Mouse (Mus musculus): ENCODE measurements around the gene Xylt2. TPM values are rescaled to one million over a fixed set of nuclear protein-coding genes. Genes with fewer than 3 reads are reported as not detected.

Gene Xylt2
- polyA plus RNA-seq (2015; fragmentation: Nextera tagmentation; extraction: Ambion mirVana): 8.2 and 8.7 TPM in 2 replicates

GRCm38 (mm10) chr11:94676754-94677606, at the start of gene Xylt2:
Xylt2 (minus strand) TSS chr11:94677515.
- H3K36me3 ChIP-seq (ENCODE audit: poor library complexity, severe bottlenecking): 0 out of 2 replicates have a peak, but pooled peaks cover 4% of the 10 kb centered on the region

GRCm38 (mm10) chr11:94719216-94719615, 41.9 kb upstream of the Xylt2 start:
- peaks cover 4% of the 10 kb centered on the region; the same call in 1 of the 2 replicates for H3K4me1 ChIP-seq
- 75% methylated on average over 2 of the region's 2 CpGs for WGBS
- no peak for ATAC-seq

More at GRCm38 (mm10) chr11:94676754-94677606, at the start of gene Xylt2:
- H3K27ac ChIP-seq: peak within 1 kb of the TSS; percentile 91
- H3K27me3 ChIP-seq: no peaks in the 10 kb centered on the region
- under 1% methylated on average over 79 of the region's 82 CpGs for WGBS
- peak within 1 kb of the TSS; percentile 98 for H3K9ac ChIP-seq
- peak; percentile 96 for ATAC-seq
- no peaks in the 10 kb centered on the region for H3K9me3 ChIP-seq (replicated peaks)
- peak within 1 kb of the TSS; percentile 90 for H3K4me3 ChIP-seq
- H3K4me1 ChIP-seq: peaks cover 27% of the 10 kb centered on the region
- peak within 1 kb of the TSS; percentile 86 for H3K4me2 ChIP-seq

GRCm38 (mm10) chr11:94718113-94718909, 41.0 kb upstream of the Xylt2 start:
- 0 out of 2 replicates have a peak, but pooled peaks cover 3% of the 10 kb centered on the region for H3K27me3 ChIP-seq
- WGBS: 90% methylated on average over 7 of the region's 7 CpGs
- no peaks in the 10 kb centered on the region for H3K36me3 ChIP-seq (ENCODE audit: poor library complexity, severe bottlenecking)

More at GRCm38 (mm10) chr11:94719216-94719615, 41.9 kb upstream of the Xylt2 start:
- Histone ChIP-seq H3K9me3 (replicated peaks) (peaks cover 1% of the 10 kb centered on the region; the same call in 1 of the 2 replicates), H3K27ac (no peak overlapping the region), H3K4me3 (no peak overlapping the region), H3K4me2 (no peak overlapping the region), H3K9ac (no peak overlapping the region), H3K36me3 (ENCODE audit: poor library complexity, severe bottlenecking) (no peaks in the 10 kb centered on the region), H3K27me3 (no peaks in the 10 kb centered on the region)

GRCm38 (mm10) chr11:94717239-94717638, 39.9 kb upstream of the Xylt2 start:
- Histone ChIP-seq H3K36me3 (ENCODE audit: poor library complexity, severe bottlenecking) (no peaks in the 10 kb centered on the region), H3K27me3 (0 out of 2 replicates have a peak, but pooled peaks cover 3% of the 10 kb centered on the region), H3K4me1 (peaks cover 4% of the 10 kb centered on the region; the same call in 1 of the 2 replicates), H3K4me3 (no peak overlapping the region), H3K9ac (no peak overlapping the region), H3K9me3 (replicated peaks) (peaks cover 5% of the 10 kb centered on the region; the same call in 1 of the 2 replicates), H3K4me2 (no peak overlapping the region), H3K27ac (no peak overlapping the region)
- 40% methylated on average over 11 of the region's 11 CpGs for WGBS
- no peak for ATAC-seq

More at GRCm38 (mm10) chr11:94718113-94718909, 41.0 kb upstream of the Xylt2 start:
- Histone ChIP-seq H3K9ac (no peak overlapping the region), H3K4me1 (peaks cover 4% of the 10 kb centered on the region; the same call in 1 of the 2 replicates), H3K4me2 (no peak overlapping the region), H3K27ac (no peak overlapping the region), H3K4me3 (no peak overlapping the region), H3K9me3 (replicated peaks) (peaks cover 5% of the 10 kb centered on the region; the same call in 1 of the 2 replicates)
- no peak for ATAC-seq

- Histone ChIP-seq H3K4me3 (no peak overlapping the region), H3K27ac (no peak overlapping the region), H3K36me3 (ENCODE audit: poor library complexity, severe bottlenecking) (no peaks in the 10 kb centered on the region), H3K27me3 (0 out of 2 replicates have a peak, but pooled peaks cover 3% of the 10 kb centered on the region), H3K9me3 (replicated peaks) (peaks cover 5% of the 10 kb centered on the region; the same call in 1 of the 2 replicates), H3K4me1 (peaks cover 4% of the 10 kb centered on the region; the same call in 1 of the 2 replicates), H3K9ac (no peak overlapping the region), H3K4me2 (no peak overlapping the region)
- no peak for ATAC-seq
- WGBS: 17% methylated on average over 9 of the region's 9 CpGs
These were observed 39.4 kb upstream of the Xylt2 start for GRCm38 (mm10) chr11:94716754-94717153.

- no peak for ATAC-seq
- H3K4me3 ChIP-seq: no peak overlapping the region
- 0 out of 2 replicates have a peak, but pooled peaks cover 3% of the 10 kb centered on the region for H3K27me3 ChIP-seq
- H3K4me1 ChIP-seq: peaks cover 4% of the 10 kb centered on the region; the same call in 1 of the 2 replicates
- no peak overlapping the region for H3K27ac ChIP-seq
- no peaks in the 10 kb centered on the region for H3K36me3 ChIP-seq (ENCODE audit: poor library complexity, severe bottlenecking)
- peaks cover 5% of the 10 kb centered on the region; the same call in 1 of the 2 replicates for H3K9me3 ChIP-seq (replicated peaks)
- no peak overlapping the region for H3K4me2 ChIP-seq
- no peak overlapping the region for H3K9ac ChIP-seq
- 68% methylated on average over 5 of the region's 5 CpGs for WGBS
These were observed 38.3 kb upstream of the Xylt2 start for GRCm38 (mm10) chr11:94715622-94716021.

GRCm38 (mm10) chr11:94713246-94713860, 36.0 kb upstream of the Xylt2 start:
- no peak overlapping the region for H3K27ac ChIP-seq
- peaks cover 4% of the 10 kb centered on the region; the same call in 1 of the 2 replicates for H3K4me1 ChIP-seq
- WGBS: 69% methylated on average over 11 of the region's 11 CpGs
- H3K27me3 ChIP-seq: 0 out of 2 replicates have a peak, but pooled peaks cover 3% of the 10 kb centered on the region
- ATAC-seq: no peak
- H3K36me3 ChIP-seq (ENCODE audit: poor library complexity, severe bottlenecking): no peaks in the 10 kb centered on the region
- H3K9me3 ChIP-seq (replicated peaks): peaks cover 5% of the 10 kb centered on the region; the same call in 1 of the 2 replicates
- no peak overlapping the region for H3K4me3 ChIP-seq
- no peak overlapping the region for H3K4me2 ChIP-seq
- no peak overlapping the region for H3K9ac ChIP-seq

- WGBS: 72% methylated on average over 5 of the region's 5 CpGs
- 0 out of 2 replicates have a peak, but pooled peaks cover 3% of the 10 kb centered on the region for H3K27me3 ChIP-seq
- H3K36me3 ChIP-seq (ENCODE audit: poor library complexity, severe bottlenecking): no peaks in the 10 kb centered on the region
- no peak within 1 kb of the TSS for H3K9ac ChIP-seq
- no peaks in the 10 kb centered on the region for H3K9me3 ChIP-seq (replicated peaks)
- H3K27ac ChIP-seq: no peak within 1 kb of the TSS
- no peak within 1 kb of the TSS for H3K4me2 ChIP-seq
- no peaks in the 10 kb centered on the region for H3K4me1 ChIP-seq
- no peak for ATAC-seq
- no peak within 1 kb of the TSS for H3K4me3 ChIP-seq
These were observed 27.2 kb upstream of the Xylt2 start, which contains the start of gene Gm11541 for GRCm38 (mm10) chr11:94704472-94704871. Gm11541 (minus strand) TSS chr11:94704499.

- ATAC-seq: no peak
- 34% methylated on average over 7 of the region's 7 CpGs for WGBS
These were observed 26.7 kb upstream of the Xylt2 start for GRCm38 (mm10) chr11:94704020-94704419.

GRCm38 (mm10) chr11:94702216-94702610, 24.9 kb upstream of the Xylt2 start:
- Histone ChIP-seq H3K9ac (no peak overlapping the region), H3K4me3 (no peak overlapping the region), H3K4me2 (no peak overlapping the region), H3K9me3 (replicated peaks) (no peaks in the 10 kb centered on the region), H3K27me3 (0 out of 2 replicates have a peak, but pooled peaks cover 3% of the 10 kb centered on the region), H3K4me1 (no peaks in the 10 kb centered on the region), H3K27ac (no peak overlapping the region), H3K36me3 (ENCODE audit: poor library complexity, severe bottlenecking) (no peaks in the 10 kb centered on the region)
- 70% methylated on average over 3 of the region's 3 CpGs for WGBS
- no peak for ATAC-seq

More at GRCm38 (mm10) chr11:94704020-94704419, 26.7 kb upstream of the Xylt2 start:
- H3K4me2 ChIP-seq: no peak overlapping the region
- no peak overlapping the region for H3K4me3 ChIP-seq
- no peak overlapping the region for H3K27ac ChIP-seq
- no peaks in the 10 kb centered on the region for H3K9me3 ChIP-seq (replicated peaks)
- H3K27me3 ChIP-seq: 0 out of 2 replicates have a peak, but pooled peaks cover 3% of the 10 kb centered on the region
- no peak overlapping the region for H3K9ac ChIP-seq
- H3K36me3 ChIP-seq (ENCODE audit: poor library complexity, severe bottlenecking): no peaks in the 10 kb centered on the region
- H3K4me1 ChIP-seq: no peaks in the 10 kb centered on the region

Measured in forebrain, embryonic 13.5 days (tissue).